Mouse (Mus musculus) E14TG2a.4 (cell line): ENCODE measurements around the gene Apba1.

ENCODE experiments used
- CTCF ChIP-seq: conservative IDR thresholded peaks from 2 replicates; pipeline ENCODE4 v1.5.1; 2014; ENCODE audit warnings: low read length
- POU5F1 ChIP-seq: IDR thresholded peaks from 2 replicates; pipeline ENCODE4 v1.6.1; 2014; ENCODE audit warnings: low read length, borderline replicate concordance

- TF ChIP-seq CTCF (no peak), POU5F1 (no peak)
Observed at GRCm38 (mm10) chr19:23795156-23795555, 36.5 kb downstream of the Apba1 start.
